Mouse (Mus musculus): Measurements from ENCODE around the gene Creb3l2. TPM values are rescaled to one million over a fixed set of nuclear protein-coding genes. Genes with fewer than 3 reads are reported as not detected.

The Creb3l2 gene
- polyA plus RNA-seq, 1 experiment from 2014 or later: 2.9 TPM

DNA sequence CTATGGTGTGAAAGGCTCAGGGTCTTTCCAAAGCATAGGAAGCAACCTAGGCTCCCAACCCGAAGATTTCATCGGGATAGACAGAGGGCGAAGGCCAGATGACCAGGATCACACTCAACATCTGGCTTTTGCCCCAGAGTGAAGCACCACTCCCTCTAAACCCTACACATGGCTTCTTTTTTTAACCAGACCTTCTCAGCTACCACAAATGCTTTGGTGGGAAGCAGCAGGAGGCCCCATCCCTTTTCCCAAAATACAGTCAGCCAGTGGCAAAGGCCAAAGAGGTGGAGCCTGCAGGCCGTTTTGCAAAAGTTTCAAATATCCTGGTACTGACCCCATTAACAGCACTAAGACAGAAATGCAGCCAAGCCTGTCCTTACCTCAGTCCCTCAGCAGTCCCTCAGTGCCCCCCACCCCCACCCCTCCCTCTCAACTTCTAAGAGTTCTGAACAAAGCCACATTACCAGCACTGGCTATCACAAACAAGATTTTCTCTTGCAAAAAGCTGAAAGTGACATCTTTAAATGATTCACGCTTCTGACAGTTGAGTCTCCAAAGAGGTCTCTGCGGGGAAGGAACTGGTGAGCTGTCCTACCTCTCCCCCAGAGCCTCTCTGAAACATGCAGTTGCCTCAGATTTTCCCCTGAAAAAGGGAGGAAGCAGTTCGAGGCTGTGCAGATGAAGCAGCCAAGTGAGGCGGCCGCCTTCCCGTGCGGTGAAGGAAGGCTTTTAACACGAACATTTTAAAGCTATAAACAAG lies 1.3 kb downstream of the Creb3l2 start:
- Histone ChIP-seq H3K27ac (replicated peaks) (no peak overlapping the region), H3K27me3 (no peaks in the 10 kb centered on the region), H3K9ac (replicated peaks) (peak overlapping the region; percentile 57), H3K4me3 (peak overlapping the region; percentile 74), H3K4me2 (replicated peaks) (peak overlapping the region; percentile 64), H3K9me3 (no peaks in the 10 kb centered on the region), H3K4me1 (peaks cover 16% of the 10 kb centered on the region), H3K36me3 (no peaks in the 10 kb centered on the region)
- WGBS: 16% methylated on average over 12 of the region's 12 CpGs
- no peak for ATAC-seq (replicated peaks)

DNA sequence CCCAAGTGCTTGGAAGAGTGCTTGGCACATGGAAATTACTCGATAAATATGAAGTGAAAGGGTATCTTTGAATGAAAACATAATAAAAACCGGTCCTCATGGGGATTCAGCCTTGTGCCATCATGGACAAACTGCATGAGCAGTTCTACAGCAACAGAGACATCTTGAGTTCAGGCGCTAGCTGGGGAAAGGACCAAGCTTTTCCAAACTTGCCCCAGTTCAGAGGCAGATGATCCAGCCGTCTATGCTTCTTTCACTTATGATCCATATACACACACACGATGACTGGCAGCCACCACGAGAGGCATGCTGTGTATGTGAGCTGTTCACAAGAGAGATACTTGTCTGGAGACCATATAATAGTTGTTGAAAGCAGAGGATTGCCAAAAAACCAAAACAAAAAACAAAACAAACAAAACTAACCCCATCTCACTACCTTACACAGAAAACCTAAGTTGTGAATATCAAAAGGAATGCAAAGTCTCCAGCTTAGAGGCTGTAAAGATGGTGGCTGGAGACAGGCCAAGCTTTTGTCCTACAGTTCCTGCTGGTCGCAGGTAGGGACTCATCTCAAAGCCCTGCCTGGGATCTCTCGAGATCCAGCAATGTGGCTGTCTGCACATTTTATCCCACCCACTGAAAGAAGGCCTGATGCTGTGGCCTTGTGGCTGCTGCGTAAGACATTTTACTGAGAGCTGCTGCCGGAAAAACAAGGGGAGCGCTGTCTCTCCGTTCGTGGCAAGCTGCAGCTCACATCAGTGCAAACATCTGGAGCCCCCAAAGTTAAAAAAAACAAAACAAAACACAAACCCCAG lies 2.1 kb downstream of the Creb3l2 start:
- peak overlapping the region; percentile 74 for H3K4me3 ChIP-seq
- peaks cover 16% of the 10 kb centered on the region for H3K4me1 ChIP-seq
- H3K27ac ChIP-seq (replicated peaks): no peak overlapping the region
- 68% methylated on average over 13 of the region's 13 CpGs for WGBS
- ATAC-seq (replicated peaks): no peak
- H3K9me3 ChIP-seq: no peaks in the 10 kb centered on the region
- H3K27me3 ChIP-seq: no peaks in the 10 kb centered on the region
- H3K36me3 ChIP-seq: no peaks in the 10 kb centered on the region
- peak overlapping the region; percentile 64 for H3K4me2 ChIP-seq (replicated peaks)
- no peak overlapping the region for H3K9ac ChIP-seq (replicated peaks)

DNA sequence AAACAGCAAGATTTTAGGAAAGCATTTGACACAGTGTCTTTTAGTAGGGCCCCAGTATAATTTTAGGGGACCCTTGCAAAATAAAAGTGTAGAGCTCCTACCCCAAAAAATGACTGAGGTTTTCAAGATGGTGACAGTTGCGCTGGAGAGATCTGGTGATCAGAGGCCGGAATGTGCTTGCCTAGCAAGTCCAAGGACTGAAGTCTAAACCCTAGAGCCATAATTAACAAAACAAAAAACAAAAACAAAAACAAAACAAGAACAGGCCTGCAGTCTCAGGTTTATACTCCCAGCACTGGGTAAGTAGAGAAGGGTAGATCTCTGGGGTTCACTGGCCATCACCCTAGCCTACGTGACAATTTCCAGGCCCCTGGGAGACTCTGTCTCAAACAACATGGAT lies 3.4 kb downstream of the Creb3l2 start:
- H3K4me1 ChIP-seq: peaks cover 16% of the 10 kb centered on the region
- no peak for ATAC-seq (replicated peaks)
- no peak overlapping the region for H3K4me2 ChIP-seq (replicated peaks)
- H3K27ac ChIP-seq (replicated peaks): no peak overlapping the region
- no peaks in the 10 kb centered on the region for H3K9me3 ChIP-seq
- H3K36me3 ChIP-seq: no peaks in the 10 kb centered on the region
- H3K4me3 ChIP-seq: no peak overlapping the region
- H3K27me3 ChIP-seq: no peaks in the 10 kb centered on the region
- 96% methylated on average over 3 of the region's 3 CpGs for WGBS
- H3K9ac ChIP-seq (replicated peaks): no peak overlapping the region

DNA sequence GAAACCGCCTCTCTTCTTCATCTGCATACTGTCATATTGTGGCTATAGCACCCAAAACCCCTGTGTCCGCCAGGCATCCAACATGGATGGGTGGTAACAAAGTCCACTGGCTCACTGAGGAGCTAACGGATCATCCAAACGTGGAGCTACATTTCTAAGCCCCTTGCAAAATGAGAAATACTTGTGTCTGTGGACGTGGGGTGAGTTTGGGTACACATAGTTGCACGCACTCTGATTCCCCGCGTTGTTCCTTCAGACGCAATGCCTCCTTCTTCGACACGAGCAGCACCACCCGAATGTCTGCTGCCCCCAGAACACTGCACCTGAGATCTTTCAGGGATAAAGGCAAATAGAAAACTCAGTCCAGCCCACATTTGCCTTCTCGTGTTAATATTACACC lies 4.9 kb downstream of the Creb3l2 start:
- WGBS: 88% methylated on average over 13 of the region's 13 CpGs
- Histone ChIP-seq H3K27me3 (no peaks in the 10 kb centered on the region), H3K4me2 (replicated peaks) (no peak overlapping the region), H3K4me3 (no peak overlapping the region), H3K9ac (replicated peaks) (no peak overlapping the region), H3K9me3 (no peaks in the 10 kb centered on the region), H3K4me1 (peaks cover 12% of the 10 kb centered on the region), H3K27ac (replicated peaks) (no peak overlapping the region), H3K36me3 (no peaks in the 10 kb centered on the region)
- no peak for ATAC-seq (replicated peaks)

DNA sequence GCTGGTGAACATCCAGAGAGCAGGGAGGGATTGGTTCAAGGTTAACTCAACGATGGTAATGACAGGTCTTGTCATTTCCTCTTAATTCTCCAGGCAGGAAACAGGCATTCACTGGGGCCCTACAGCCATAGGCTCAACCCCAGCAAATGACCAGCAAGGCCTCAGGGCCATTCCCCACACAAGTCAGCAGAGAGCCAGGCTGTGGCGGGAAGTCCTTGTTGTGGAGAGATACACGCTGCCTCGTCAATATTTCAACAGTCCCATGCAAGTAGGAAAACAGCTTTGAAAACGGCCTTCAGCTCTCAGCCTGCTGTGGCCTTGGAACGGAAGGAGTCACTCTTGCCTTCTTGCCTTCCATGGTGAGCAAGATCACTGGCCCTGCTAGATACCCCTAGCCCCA lies 6.6 kb downstream of the Creb3l2 start:
- Histone ChIP-seq H3K27ac (replicated peaks) (no peak overlapping the region), H3K4me1 (peaks cover 16% of the 10 kb centered on the region), H3K27me3 (no peaks in the 10 kb centered on the region), H3K9me3 (no peaks in the 10 kb centered on the region), H3K9ac (replicated peaks) (no peak overlapping the region), H3K4me2 (replicated peaks) (no peak overlapping the region), H3K4me3 (no peak overlapping the region), H3K36me3 (no peaks in the 10 kb centered on the region)
- WGBS: 83% methylated on average over 6 of the region's 6 CpGs
- ATAC-seq (replicated peaks): no peak

DNA sequence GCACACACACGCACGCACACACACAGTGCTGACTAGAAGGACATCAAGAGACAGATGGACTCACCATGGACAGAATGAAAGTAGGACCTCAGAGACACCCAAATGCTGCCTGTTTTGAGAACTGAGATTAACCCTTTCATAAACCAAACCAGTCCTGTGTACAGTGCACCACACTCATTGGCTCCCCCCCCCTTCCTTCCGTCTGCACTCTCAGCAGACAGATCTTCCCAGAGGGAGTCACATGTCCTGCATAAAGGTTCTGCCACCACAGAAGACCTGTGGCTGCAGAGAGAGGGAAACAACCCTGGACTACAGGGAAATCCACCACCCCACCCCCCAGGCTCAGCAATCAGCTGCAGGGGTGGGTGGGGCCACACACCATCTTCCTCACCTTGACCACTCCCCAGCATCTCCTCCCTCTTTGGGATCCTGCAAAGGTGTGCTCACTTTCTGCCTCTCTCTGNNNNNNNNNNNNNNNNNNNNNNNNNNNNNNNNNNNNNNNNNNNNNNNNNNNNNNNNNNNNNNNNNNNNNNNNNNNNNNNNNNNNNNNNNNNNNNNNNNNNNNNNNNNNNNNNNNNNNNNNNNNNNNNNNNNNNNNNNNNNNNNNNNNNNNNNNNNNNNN lies 12.0 kb downstream of the Creb3l2 start:
- Histone ChIP-seq H3K9ac (replicated peaks) (no peak overlapping the region), H3K27ac (replicated peaks) (no peak overlapping the region), H3K36me3 (no peaks in the 10 kb centered on the region), H3K9me3 (no peaks in the 10 kb centered on the region), H3K27me3 (no peaks in the 10 kb centered on the region), H3K4me1 (0 out of 2 replicates have a peak, but pooled peaks cover 16% of the 10 kb centered on the region), H3K4me2 (replicated peaks) (no peak overlapping the region), H3K4me3 (no peak overlapping the region)
- 80% methylated on average over 3 of the region's 3 CpGs for WGBS
- ATAC-seq (replicated peaks): 0 out of 2 replicates have a peak, but pooled peaks have one; percentile 29

DNA sequence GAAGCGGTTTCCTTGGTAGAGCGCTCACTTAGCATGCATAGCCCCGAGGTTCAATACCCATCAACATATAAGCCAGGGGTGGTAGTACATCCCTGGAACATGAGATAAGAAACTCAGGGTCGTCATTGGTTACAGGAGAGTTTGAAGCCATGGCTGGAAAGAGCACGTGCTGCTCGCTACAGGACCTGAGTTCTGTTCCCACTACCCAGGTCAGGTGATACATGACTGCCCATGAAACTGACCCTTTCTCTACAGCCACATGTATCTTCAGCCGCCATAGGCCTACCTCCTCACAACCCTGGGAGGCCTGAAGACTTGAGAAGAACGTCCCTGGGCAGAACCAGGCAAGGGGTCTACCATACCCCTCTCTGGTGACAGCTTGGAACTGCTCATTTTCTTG lies 13.0 kb downstream of the Creb3l2 start:
- Histone ChIP-seq H3K4me3 (no peak overlapping the region), H3K4me2 (replicated peaks) (no peak overlapping the region), H3K9ac (replicated peaks) (no peak overlapping the region), H3K9me3 (no peaks in the 10 kb centered on the region), H3K27ac (replicated peaks) (no peak overlapping the region), H3K27me3 (no peaks in the 10 kb centered on the region), H3K36me3 (no peaks in the 10 kb centered on the region), H3K4me1 (0 out of 2 replicates have a peak, but pooled peaks cover 16% of the 10 kb centered on the region)
- 92% methylated on average over 8 of the region's 8 CpGs for WGBS
- ATAC-seq (replicated peaks): no peak

DNA sequence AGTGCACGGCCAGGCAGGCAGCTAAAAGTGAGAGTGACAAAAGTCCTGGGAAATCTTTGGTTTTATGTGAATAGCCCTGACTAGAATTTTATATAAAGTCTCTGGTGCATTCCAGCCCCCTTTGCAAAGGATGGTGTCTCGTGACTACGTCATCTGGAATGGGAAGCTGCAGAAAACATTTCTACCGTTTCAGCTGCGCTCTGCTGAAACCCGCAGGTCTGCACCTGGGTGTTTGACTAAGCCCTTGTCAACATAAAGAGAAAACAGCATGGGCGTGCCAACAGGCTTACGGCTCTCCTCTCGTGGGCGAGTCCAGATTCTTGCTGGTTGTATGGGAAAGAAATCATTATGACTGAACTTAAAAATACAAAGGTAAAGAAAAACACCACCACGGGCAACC lies 13.9 kb downstream of the Creb3l2 start:
- Histone ChIP-seq H3K36me3 (no peaks in the 10 kb centered on the region), H3K4me2 (replicated peaks) (no peak overlapping the region), H3K4me3 (no peak overlapping the region), H3K27ac (replicated peaks) (no peak overlapping the region), H3K9me3 (no peaks in the 10 kb centered on the region), H3K27me3 (no peaks in the 10 kb centered on the region), H3K9ac (replicated peaks) (no peak overlapping the region), H3K4me1 (0 out of 2 replicates have a peak, but pooled peaks cover 16% of the 10 kb centered on the region)
- 78% methylated on average over 11 of the region's 11 CpGs for whole genome bisulfite sequencing
- ATAC-seq (replicated peaks): no peak

DNA sequence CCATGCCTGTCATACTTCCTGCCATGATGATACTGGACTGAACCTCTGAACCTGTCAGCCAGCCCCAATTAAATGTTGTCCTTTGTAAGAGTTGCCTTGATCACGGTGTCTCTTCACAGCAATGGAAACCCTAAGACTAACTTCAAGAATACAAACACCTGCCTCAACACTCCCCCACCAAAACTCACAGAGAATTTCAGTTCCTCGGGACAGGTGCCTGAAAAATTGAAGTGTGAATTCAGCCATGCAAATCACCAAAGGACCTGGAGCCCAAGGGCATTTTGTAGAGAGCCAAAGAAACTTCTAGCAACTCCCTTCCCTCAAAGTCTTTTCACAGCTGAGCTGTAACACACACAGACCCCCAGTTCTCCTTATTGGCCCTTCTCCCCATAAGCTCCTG lies 15.3 kb downstream of the Creb3l2 start:
- Histone ChIP-seq H3K36me3 (no peaks in the 10 kb centered on the region), H3K27me3 (no peaks in the 10 kb centered on the region), H3K27ac (replicated peaks) (no peak overlapping the region), H3K9ac (replicated peaks) (no peak overlapping the region), H3K4me1 (0 out of 2 replicates have a peak, but pooled peaks cover 13% of the 10 kb centered on the region), H3K4me2 (replicated peaks) (no peak overlapping the region), H3K9me3 (no peaks in the 10 kb centered on the region), H3K4me3 (no peak overlapping the region)
- ATAC-seq (replicated peaks): no peak
- 88% methylated on average over 2 of the region's 2 CpGs for WGBS

DNA sequence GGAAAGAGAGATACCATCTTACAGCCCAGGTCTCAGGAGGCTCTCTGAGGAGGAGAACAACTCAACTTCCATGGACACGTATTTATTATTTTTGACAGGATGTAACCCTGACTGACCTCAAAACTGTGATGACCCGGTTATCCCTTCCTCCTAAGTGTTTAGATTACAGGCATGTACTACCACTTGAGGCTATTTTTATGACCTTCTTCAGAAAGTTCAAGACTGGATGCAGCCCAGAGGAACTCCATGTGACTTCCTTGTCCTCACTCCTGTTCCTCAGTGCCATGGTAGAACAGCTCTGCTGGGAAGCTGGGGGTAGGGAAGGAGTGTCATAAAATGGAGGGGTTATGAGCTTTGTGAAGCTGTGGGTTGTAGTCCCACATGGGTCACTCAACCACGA lies 16.1 kb downstream of the Creb3l2 start:
- no peaks in the 10 kb centered on the region for H3K36me3 ChIP-seq
- H3K9me3 ChIP-seq: no peaks in the 10 kb centered on the region
- H3K9ac ChIP-seq (replicated peaks): no peak overlapping the region
- no peak overlapping the region for H3K27ac ChIP-seq (replicated peaks)
- no peaks in the 10 kb centered on the region for H3K27me3 ChIP-seq
- WGBS: 87% methylated on average over 3 of the region's 3 CpGs
- no peak overlapping the region for H3K4me2 ChIP-seq (replicated peaks)
- H3K4me1 ChIP-seq: 0 out of 2 replicates have a peak, but pooled peaks cover 5% of the 10 kb centered on the region
- no peak for ATAC-seq (replicated peaks)
- no peak overlapping the region for H3K4me3 ChIP-seq

DNA sequence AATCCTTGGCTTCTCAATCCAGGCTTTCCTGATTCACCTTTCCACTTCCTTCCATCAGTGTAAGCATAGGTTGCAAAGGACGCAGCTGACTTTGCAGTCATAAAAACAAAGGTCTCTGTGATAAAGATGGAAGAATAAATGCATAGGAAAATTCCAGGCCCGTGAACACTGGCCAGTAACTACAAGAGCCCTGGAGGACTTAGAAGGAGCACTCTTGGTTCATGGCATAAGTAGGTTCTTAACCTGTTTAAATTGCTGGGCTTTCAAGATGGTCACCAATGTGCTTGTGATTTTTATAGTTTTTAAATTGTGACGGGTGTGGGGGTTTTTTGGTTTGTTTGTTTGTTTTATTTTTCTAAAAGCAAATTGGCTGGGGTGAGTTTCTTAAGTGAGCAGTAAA lies 16.9 kb downstream of the Creb3l2 start:
- whole genome bisulfite sequencing: 93% methylated on average over 3 of the region's 3 CpGs
- H3K4me2 ChIP-seq (replicated peaks): no peak overlapping the region
- no peak overlapping the region for H3K9ac ChIP-seq (replicated peaks)
- H3K27ac ChIP-seq (replicated peaks): no peak overlapping the region
- no peak for ATAC-seq (replicated peaks)
- no peaks in the 10 kb centered on the region for H3K9me3 ChIP-seq
- no peaks in the 10 kb centered on the region for H3K27me3 ChIP-seq
- no peak overlapping the region for H3K4me3 ChIP-seq
- H3K36me3 ChIP-seq: no peaks in the 10 kb centered on the region
- no peaks in the 10 kb centered on the region for H3K4me1 ChIP-seq

DNA sequence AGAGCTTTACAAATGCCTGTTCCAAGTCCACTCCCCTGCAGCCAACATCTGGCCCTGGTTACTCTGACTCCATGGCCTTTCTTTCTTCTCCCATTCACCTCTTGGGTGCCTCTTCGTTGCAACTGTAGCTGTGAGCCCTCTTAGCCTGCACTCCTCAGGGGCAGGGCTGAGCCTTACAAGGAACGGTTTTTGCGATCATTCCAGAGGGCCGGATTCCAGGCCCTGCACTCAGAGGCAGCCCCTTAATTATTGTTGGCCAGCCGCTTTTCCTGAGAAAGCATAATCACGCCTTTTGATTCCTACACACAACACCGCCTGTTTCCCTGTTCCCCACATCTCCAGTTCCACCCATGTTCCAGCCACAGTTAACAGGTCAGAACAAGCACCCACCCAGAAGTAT lies 17.6 kb downstream of the Creb3l2 start:
- H3K4me2 ChIP-seq (replicated peaks): no peak overlapping the region
- H3K4me3 ChIP-seq: no peak overlapping the region
- H3K27me3 ChIP-seq: no peaks in the 10 kb centered on the region
- H3K4me1 ChIP-seq: no peaks in the 10 kb centered on the region
- ATAC-seq (replicated peaks): no peak
- H3K9me3 ChIP-seq: no peaks in the 10 kb centered on the region
- no peak overlapping the region for H3K27ac ChIP-seq (replicated peaks)
- 63% methylated on average over 7 of the region's 7 CpGs for WGBS
- H3K36me3 ChIP-seq: no peaks in the 10 kb centered on the region
- H3K9ac ChIP-seq (replicated peaks): no peak overlapping the region
